Mouse (Mus musculus): ENCODE data around the gene Akr1c14. TPM values are rescaled to one million over a fixed set of nuclear protein-coding genes. Genes with fewer than 3 reads are reported as not detected.

The Akr1c14 gene
- not detected for total RNA-seq (2023)

GRCm38 (mm10) chr13:4048719-4049118 is at the start of gene Akr1c14:
Gene Akr1c14, plus strand, starts transcription at chr13:4049011.

Other genes with a start within 250 kb of the Akr1c14 start
- gene Calml3, start 244.7 kb upstream of the Akr1c14 start, total RNA-seq (2023) = not detected
- gene Calm4, start 211.3 kb upstream of the Akr1c14 start, total RNA-seq (2023) = not detected
- gene Calm5, start 194.8 kb upstream of the Akr1c14 start, total RNA-seq (2023) = not detected
- 33.4 TPM for gene Net1, start 130.8 kb upstream of the Akr1c14 start, total RNA-seq (2023)
- not detected for gene Tubal3, start 130.7 kb upstream of the Akr1c14 start, total RNA-seq (2023)
- gene Ucn3, start 103.7 kb upstream of the Akr1c14 start, total RNA-seq (2023) = not detected
- 0.50 TPM for gene Akr1c18, start 101.6 kb downstream of the Akr1c14 start, total RNA-seq (2023)
- 11.7 TPM for gene Akr1c13, start 142.1 kb downstream of the Akr1c14 start, total RNA-seq (2023)
- gene Akr1c19, start 179.7 kb downstream of the Akr1c14 start, total RNA-seq (2023) = not detected
- 1.9 TPM for gene Akr1c12, start 230.4 kb downstream of the Akr1c14 start, total RNA-seq (2023)

Data from CD4-positive naive resting alpha-beta T cell, adult 76 days (primary cell).